Mouse (Mus musculus) neural tube, embryonic 11.5 days (tissue): ENCODE results near the gene Ccsap. TPM values are rescaled to one million over a fixed set of nuclear protein-coding genes. Genes with fewer than 3 reads are reported as not detected.
A peak's percentile ranks its signal among the peaks of the same experiment; 100 is the strongest.
"Not testable (repeated sequence)": the region's sequence is repeated elsewhere in the genome, so short reads cannot be mapped to it uniquely, and the experiment has no call there.

Source experiments
- ATAC-seq: fragments of 200-750 bp; cut with Nextera tagmentation; 2 replicates; pipeline ENCODE4 v1.8.0; 2017; ENCODE audit warnings: moderate number of reproducible peaks, mild to moderate bottlenecking, moderate TSS enrichment, moderate library complexity; ENCODE audit not compliant: insufficient read depth, low FRiP score, low TSS enrichment
- DNase-seq: peaks from one replicate; pipeline ENCODE4 v3.0.0-alpha.2; 2015; ENCODE audit warnings: low spot score
- H3K27ac ChIP-seq: fragments of 300-500 bp; sonication (generic); 2 replicates; pipeline ENCODE4 v1.5.1; 2014; ENCODE audit warnings: low read depth, mild to moderate bottlenecking, low read length
- H3K27me3 ChIP-seq: fragments of 300-500 bp; sonication (generic); 2 replicates; pipeline ENCODE4 v1.6.1; 2014; ENCODE audit warnings: mild to moderate bottlenecking, low read length, mixed read lengths; ENCODE audit not compliant: control insufficient read depth, insufficient read depth
- H3K36me3 ChIP-seq: fragments of 300-500 bp; sonication (generic); 2 replicates; pipeline ENCODE4 v1.6.1; 2014; ENCODE audit warnings: mild to moderate bottlenecking, low read length, moderate library complexity, mixed read lengths; ENCODE audit not compliant: control insufficient read depth, insufficient read depth
- H3K4me1 ChIP-seq: fragments of 300-500 bp; sonication (generic); 2 replicates; pipeline ENCODE4 v1.6.1; 2014; ENCODE audit warnings: low read length, mixed read lengths; ENCODE audit not compliant: control insufficient read depth, insufficient read depth
- H3K4me2 ChIP-seq: fragments of 300-500 bp; sonication (generic); 2 replicates; pipeline ENCODE4 v1.6.1; 2014; ENCODE audit warnings: low read depth, mild to moderate bottlenecking, moderate library complexity
- H3K4me3 ChIP-seq: fragments of 300-500 bp; sonication (generic); 2 replicates; pipeline ENCODE4 v1.5.1; 2014; ENCODE audit warnings: low read depth, low read length
- H3K9ac ChIP-seq: fragments of 300-500 bp; sonication (generic); 2 replicates; pipeline ENCODE4 v1.6.1; 2014; ENCODE audit warnings: mild to moderate bottlenecking, low read length
- H3K9me3 ChIP-seq: fragments of 300-500 bp; sonication (generic); 2 replicates; pipeline ENCODE4 v1.6.1; 2016; ENCODE audit warnings: low read length; ENCODE audit not compliant: control insufficient read depth
- WGBS: fragments of 180-500 bp; shearing (Covaris S2); extraction: QIAGEN DNeasy Blood & Tissue Kit; methylation state at CpG from one replicate; pipeline ENCODE4 v1.1.7; 2014; 5-methylcytosine and 5-hydroxymethylcytosine counted together
- polyA plus RNA-seq: library from polyadenylated mRNA; unstranded; fragments of >200 nt; fragmentation: Nextera tagmentation; extraction: Ambion mirVana; gene quantifications from 2 replicates; pipeline ENCODE4 v1.2.1, GENCODE M21; 2014

Gene Ccsap
- polyA plus RNA-seq, 1 experiment from 2014 or later = 6.7 TPM

DNA sequence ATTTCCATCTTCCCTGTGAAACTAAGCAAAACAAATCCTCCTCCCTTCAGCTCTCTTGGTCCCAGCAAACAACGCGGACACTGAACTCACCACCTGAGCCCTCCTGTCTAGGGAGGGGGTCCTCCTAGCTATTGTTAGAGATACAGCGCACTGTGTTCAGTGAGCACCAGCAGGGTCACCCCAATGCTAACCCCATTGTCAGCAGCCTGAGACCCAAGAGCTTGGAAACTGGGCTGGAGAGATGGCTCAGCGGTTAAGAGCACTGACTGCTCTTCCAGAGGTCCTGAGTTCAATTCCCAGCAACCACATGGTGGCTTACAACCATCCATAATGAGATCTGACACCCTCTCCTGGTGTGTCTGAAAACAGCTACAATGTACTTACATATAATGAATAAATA, 50.7 kb downstream of the Ccsap start:
- H3K9ac ChIP-seq, H3K9me3 ChIP-seq, H3K27me3 ChIP-seq, H3K36me3 ChIP-seq, ATAC-seq, H3K4me3 ChIP-seq, H3K4me2 ChIP-seq, H3K27ac ChIP-seq, DNase-seq: not testable (repeated sequence)
- WGBS = 89% methylated on average over 4 of the region's 4 CpGs
- H3K4me1 ChIP-seq = peaks cover 17% of the 10 kb centered on the region

DNA sequence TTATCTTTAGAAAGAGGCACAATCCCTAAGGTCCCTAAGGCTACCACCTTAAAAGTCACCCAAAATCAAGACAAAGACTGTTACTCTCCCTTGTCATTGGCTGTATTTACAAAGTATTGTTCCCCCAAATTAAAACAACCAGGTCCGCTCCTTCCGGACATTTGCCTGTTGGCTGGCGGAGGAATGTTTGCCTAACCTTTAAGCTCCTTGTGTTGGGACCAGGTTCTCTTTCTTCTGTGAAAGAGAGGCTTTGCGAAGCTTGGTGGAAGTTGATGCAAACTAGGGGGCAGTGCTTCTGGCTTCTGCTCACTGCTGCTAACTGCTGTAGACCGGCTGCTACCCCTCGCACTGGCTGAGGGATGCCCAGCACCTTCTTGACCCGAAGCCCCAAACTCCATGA, 51.3 kb downstream of the Ccsap start:
- no peak overlapping the region for H3K4me2 ChIP-seq
- H3K4me1 ChIP-seq = peaks cover 17% of the 10 kb centered on the region
- H3K9ac ChIP-seq = no peak overlapping the region
- no peaks in the 10 kb centered on the region for H3K27me3 ChIP-seq
- no peak overlapping the region for H3K4me3 ChIP-seq
- WGBS = 80% methylated on average over 7 of the region's 7 CpGs
- DNase-seq (no peak), ATAC-seq (no peak)
- no peaks in the 10 kb centered on the region for H3K9me3 ChIP-seq
- H3K36me3 ChIP-seq = peaks cover 2% of the 10 kb centered on the region
- no peak overlapping the region for H3K27ac ChIP-seq

- Histone ChIP-seq H3K9ac (no peak overlapping the region), H3K36me3 (peaks cover 2% of the 10 kb centered on the region; the same call in 1 of the 2 replicates), H3K4me1 (peaks cover 17% of the 10 kb centered on the region), H3K27me3 (no peaks in the 10 kb centered on the region), H3K27ac (no peak overlapping the region), H3K4me3 (no peak overlapping the region), H3K4me2 (0 out of 2 replicates have a peak overlapping the region, but pooled peaks have one; percentile 48), H3K9me3 (no peaks in the 10 kb centered on the region)
- 76% methylated on average over 6 of the region's 6 CpGs for WGBS
- DNase-seq (no peak), ATAC-seq (no peak)
These were observed 52.0 kb downstream of the Ccsap start for GRCm38 (mm10) chr8:123807852-123808573.

GRCm38 (mm10) chr8:123807024-123807431, 53.0 kb downstream of the Ccsap start:
- H3K4me2 ChIP-seq = peak overlapping the region; percentile 48
- DNase-seq (peak; percentile 42), ATAC-seq (no peak)
- no peaks in the 10 kb centered on the region for H3K27me3 ChIP-seq
- H3K9ac ChIP-seq = no peak overlapping the region; the same call in 1 of the 2 replicates
- H3K36me3 ChIP-seq = peaks cover 2% of the 10 kb centered on the region; the same call in 1 of the 2 replicates
- no peak overlapping the region for H3K27ac ChIP-seq
- no peaks in the 10 kb centered on the region for H3K9me3 ChIP-seq
- H3K4me3 ChIP-seq = peak overlapping the region; percentile 87
- WGBS = 17% methylated on average over 14 of the region's 14 CpGs
- peaks cover 17% of the 10 kb centered on the region for H3K4me1 ChIP-seq

- Histone ChIP-seq H3K4me1 (peaks cover 17% of the 10 kb centered on the region), H3K36me3 (peaks cover 2% of the 10 kb centered on the region; the same call in 1 of the 2 replicates), H3K9me3 (no peaks in the 10 kb centered on the region), H3K27me3 (no peaks in the 10 kb centered on the region), H3K4me2 (peak overlapping the region; percentile 48), H3K27ac (peak overlapping the region; percentile 73; the same call in 1 of the 2 replicates), H3K4me3 (peak overlapping the region; percentile 87), H3K9ac (peak overlapping the region; percentile 83)
- ATAC-seq (peak; percentile 21; the same call in 1 of the 2 replicates), DNase-seq (peak; percentile 29)
- WGBS = 2% methylated on average over 12 of the region's 12 CpGs
These were observed 53.6 kb downstream of the Ccsap start for GRCm38 (mm10) chr8:123806374-123806935.

DNA sequence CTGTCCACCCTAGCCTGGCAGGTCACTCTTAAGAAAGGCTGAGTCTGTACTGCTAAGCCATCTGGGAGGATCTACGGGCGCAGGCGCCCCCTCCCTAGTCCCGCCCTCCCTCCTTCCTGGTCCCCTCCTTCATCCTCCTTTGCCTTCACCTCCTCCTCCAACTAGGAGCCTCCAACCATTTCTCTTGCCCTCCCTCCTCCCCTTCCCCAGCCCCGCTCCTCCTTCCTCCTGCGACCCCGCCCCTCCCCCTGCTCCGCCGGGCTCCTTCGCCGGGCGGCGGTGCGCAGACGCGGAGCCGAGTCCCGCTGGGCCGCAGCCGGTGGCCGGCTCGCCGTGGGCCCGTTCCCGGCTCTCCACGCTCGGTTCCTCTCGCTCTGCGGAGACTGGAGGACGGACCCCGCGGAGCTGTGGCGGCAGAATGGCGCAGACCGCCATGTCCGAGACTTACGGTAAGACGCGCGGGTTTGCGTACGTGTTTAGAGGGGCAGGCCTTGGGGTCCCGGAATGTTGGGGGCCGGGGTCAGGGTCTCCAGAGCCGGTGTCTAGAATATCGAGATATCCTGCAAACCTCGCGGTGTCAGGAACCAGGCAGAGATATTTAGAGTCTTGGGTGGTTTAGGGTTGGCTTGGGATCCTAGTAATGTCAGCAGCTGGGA, 54.2 kb downstream of the Ccsap start, which contains the start of gene Rab4a:
Gene Rab4a, plus strand, starts transcription at position 268 of the 656 bp plus-strand sequence.
- Histone ChIP-seq H3K27me3 (no peaks in the 10 kb centered on the region), H3K4me2 (peak within 1 kb of the TSS; percentile 48), H3K4me3 (peak within 1 kb of the TSS; percentile 87), H3K36me3 (peaks cover 2% of the 10 kb centered on the region; the same call in 1 of the 2 replicates), H3K4me1 (peaks cover 17% of the 10 kb centered on the region), H3K9ac (peak within 1 kb of the TSS; percentile 83), H3K9me3 (no peaks in the 10 kb centered on the region), H3K27ac (peak within 1 kb of the TSS; percentile 73; the same call in 1 of the 2 replicates)
- under 1% methylated on average over 40 of the region's 48 CpGs for WGBS
- ATAC-seq (peak; percentile 85), DNase-seq (peak; percentile 92)

GRCm38 (mm10) chr8:123805209-123805717, 54.7 kb downstream of the Ccsap start:
- WGBS = 13% methylated on average over 15 of the region's 15 CpGs
- Histone ChIP-seq H3K36me3 (peaks cover under 1% of the 10 kb centered on the region; the same call in 1 of the 2 replicates), H3K9me3 (no peaks in the 10 kb centered on the region), H3K27ac (0 out of 2 replicates have a peak overlapping the region, but pooled peaks have one; percentile 39), H3K4me2 (peak overlapping the region; percentile 48), H3K4me1 (peaks cover 17% of the 10 kb centered on the region), H3K4me3 (peak overlapping the region; percentile 87), H3K9ac (peak overlapping the region; percentile 83), H3K27me3 (no peaks in the 10 kb centered on the region)
- ATAC-seq = no peak
- DNase-seq = no peak

- no peak overlapping the region for H3K27ac ChIP-seq
- DNase-seq (no peak), ATAC-seq (no peak)
- H3K4me3 ChIP-seq = no peak overlapping the region
- no peak overlapping the region for H3K9ac ChIP-seq
- WGBS = 89% methylated on average over 7 of the region's 7 CpGs
- peaks cover 17% of the 10 kb centered on the region for H3K4me1 ChIP-seq
- H3K27me3 ChIP-seq = no peaks in the 10 kb centered on the region
- H3K4me2 ChIP-seq = no peak overlapping the region
- H3K36me3 ChIP-seq = no peaks in the 10 kb centered on the region
- H3K9me3 ChIP-seq = no peaks in the 10 kb centered on the region
These were observed 55.4 kb downstream of the Ccsap start for GRCm38 (mm10) chr8:123804586-123804985.
